Mouse (Mus musculus) bone marrow macrophage, adult 2 months (primary cell): ENCODE measurements around the gene Nol8.

Source experiments
- CTCF ChIP-seq: IDR thresholded peaks from 2 replicates; pipeline ENCODE4 v1.5.1; 2012; ENCODE audit warnings: low read depth, mild to moderate bottlenecking, low read length, moderate library complexity
- POLR2A ChIP-seq: IDR thresholded peaks from 2 replicates; pipeline ENCODE4 v1.6.1; 2012; ENCODE audit warnings: mild to moderate bottlenecking, low read depth, low read length, borderline replicate concordance

DNA sequence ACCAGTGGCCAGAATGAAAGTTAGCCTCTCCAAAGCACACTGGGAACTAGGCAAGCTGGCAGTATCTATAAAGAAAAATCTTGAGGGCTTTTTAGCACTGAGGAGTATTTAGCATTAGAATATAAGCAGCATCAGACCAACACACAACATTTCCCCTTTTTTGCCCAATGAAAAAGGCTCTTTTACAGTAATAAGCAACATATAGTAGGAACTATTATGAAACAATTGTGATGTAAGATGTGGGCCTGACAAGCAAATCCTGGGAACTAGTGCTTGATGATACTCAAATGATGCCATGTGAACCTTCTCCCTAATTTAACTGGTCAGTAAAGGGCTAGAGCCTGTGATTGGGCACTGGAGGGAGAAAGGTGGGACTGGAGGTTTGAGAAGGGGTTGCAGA is 24.7 kb upstream of the Nol8 start:
- TF ChIP-seq POLR2A (no peak), CTCF (no peak)
